Mouse (Mus musculus): Measurements from ENCODE around the gene Clmp.

GRCm38 (mm10) chr9:40785452-40785851 is 99.7 kb downstream of the Clmp start:
- TF ChIP-seq CTCF (IDR thresholded peaks at IDR 0.05; ENCODE audit: control insufficient read depth, insufficient read depth, low read length) (no peak), POLR2A (IDR thresholded peaks at IDR 0.05; ENCODE audit: borderline replicate concordance, control insufficient read depth, low read depth, low read length) (no peak)
